In genomic region chr8:57704161-57704560, GRCm38 (mm10) we compare ENCODE assay signal across 18 mouse cellular contexts.
"Had no signal": no experiment of that assay in that cellular context is flagged by ENCODE, and none has a peak within 500 bp of the region (broad histone marks: within the 10 kb centered on the region; RNA-seq: fewer than 3 reads in every experiment).

No protein-coding gene starts in this region.

- H3K27ac ChIP-seq: kidney, postnatal 0 days; layer of hippocampus, adult 2 months; limb, embryonic 12.5 days; liver, embryonic 13.5 days; lung, embryonic 15.5 days; macrophage; midbrain, embryonic 12.5 days; neural tube, embryonic 13.5 days had no signal

- H3K27me3 ChIP-seq: limb, embryonic 12.5 days; liver, embryonic 13.5 days; lung, embryonic 15.5 days; megakaryocyte, embryonic 14.5 days; midbrain, embryonic 12.5 days; neural tube, embryonic 13.5 days had no signal

- H3K9ac ChIP-seq: limb, embryonic 12.5 days; liver, embryonic 13.5 days; liver, postnatal 0 days; lung, embryonic 15.5 days; midbrain, embryonic 12.5 days; neural tube, embryonic 13.5 days had no signal

- DNase-seq: kidney, adult 11 months; kidney, adult 9 months; kidney, postnatal 36 days; liver; liver, embryonic 13.5 days; liver, postnatal 0 days; lung, postnatal 14 days; right cerebral cortex, postnatal 25 days; thymus, postnatal 14 days had no signal

- H3K4me3 ChIP-seq: layer of hippocampus, adult 2 months; limb, embryonic 12.5 days; liver, embryonic 13.5 days; lung, embryonic 15.5 days; megakaryocyte, embryonic 14.5 days; midbrain, embryonic 12.5 days; neural tube, embryonic 13.5 days had no signal

- ATAC-seq: liver, postnatal 0 days; midbrain, embryonic 16.5 days had no signal

- H3K9me3 ChIP-seq: liver, embryonic 13.5 days; lung, embryonic 15.5 days; midbrain, embryonic 12.5 days; neural tube, embryonic 13.5 days had no signal

- H3K4me2 ChIP-seq: limb, embryonic 12.5 days; liver, embryonic 13.5 days; lung, embryonic 15.5 days; midbrain, embryonic 12.5 days; neural tube, embryonic 13.5 days had no signal

- H3K4me1 ChIP-seq: limb, embryonic 12.5 days; liver, embryonic 13.5 days; lung, embryonic 15.5 days; megakaryocyte, embryonic 14.5 days; midbrain, embryonic 12.5 days; neural tube, embryonic 13.5 days had no signal

- H3K36me3 ChIP-seq: limb, embryonic 12.5 days; liver, embryonic 13.5 days; lung, embryonic 15.5 days; midbrain, embryonic 12.5 days; neural tube, embryonic 13.5 days had no signal
